Mouse (Mus musculus) lung, postnatal 14 days (tissue): ENCODE results near the gene Epb41l5.

Experiments used
- DNase-seq: peaks from one replicate; pipeline ENCODE4 v3.0.0; 2021

Gene Epb41l5

DNA sequence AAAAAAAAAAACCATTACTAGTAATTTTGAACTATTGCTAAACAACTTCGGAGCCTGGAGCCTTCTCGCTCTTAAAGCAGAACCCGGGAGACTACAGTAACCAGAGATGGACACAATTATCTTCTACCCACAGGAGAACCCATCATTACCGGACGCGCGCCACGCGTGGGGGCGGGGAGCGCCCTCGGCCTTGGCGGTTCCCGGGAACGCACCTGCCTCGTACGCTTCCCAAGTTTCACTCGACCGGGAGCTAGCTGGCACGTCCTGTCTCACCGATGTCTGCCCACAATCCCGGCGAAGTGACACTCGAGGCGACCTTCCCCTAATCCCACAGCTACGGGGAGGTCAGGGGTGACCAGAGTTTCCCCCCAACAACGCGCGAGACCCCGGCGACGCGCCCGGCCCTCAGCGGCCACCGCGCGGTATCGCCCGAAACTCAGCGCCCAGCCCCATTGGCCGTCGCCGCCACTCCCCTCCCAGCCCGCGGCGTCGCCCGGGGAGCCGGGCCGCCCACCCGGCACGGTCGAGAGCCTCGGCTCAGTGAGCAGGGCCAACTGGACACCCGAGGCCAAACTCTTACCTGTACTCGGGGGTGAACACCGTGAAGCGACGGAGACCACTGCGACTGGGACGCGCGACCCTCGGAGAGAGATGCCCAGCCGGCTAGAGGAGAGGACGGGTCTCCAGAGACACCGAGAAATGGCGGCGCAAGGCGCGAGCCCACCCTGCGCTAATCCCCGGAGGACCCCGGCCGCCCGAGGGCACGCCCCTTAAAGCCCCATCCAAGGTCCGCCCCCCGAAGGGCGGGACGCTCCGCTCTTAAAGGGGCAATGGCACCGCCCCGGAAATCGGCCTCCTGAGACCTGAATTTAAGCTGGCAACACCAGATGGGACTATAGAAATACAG is at the start of gene Epb41l5:
Gene Epb41l5, minus strand, starts transcription at position 796 of the 907 bp plus-strand sequence.
- DNase-seq, result peak; percentile 85

GRCm38 (mm10) chr1:119696860-119697259 is 48.1 kb upstream of the Epb41l5 start:
- no peak for DNase-seq

DNA sequence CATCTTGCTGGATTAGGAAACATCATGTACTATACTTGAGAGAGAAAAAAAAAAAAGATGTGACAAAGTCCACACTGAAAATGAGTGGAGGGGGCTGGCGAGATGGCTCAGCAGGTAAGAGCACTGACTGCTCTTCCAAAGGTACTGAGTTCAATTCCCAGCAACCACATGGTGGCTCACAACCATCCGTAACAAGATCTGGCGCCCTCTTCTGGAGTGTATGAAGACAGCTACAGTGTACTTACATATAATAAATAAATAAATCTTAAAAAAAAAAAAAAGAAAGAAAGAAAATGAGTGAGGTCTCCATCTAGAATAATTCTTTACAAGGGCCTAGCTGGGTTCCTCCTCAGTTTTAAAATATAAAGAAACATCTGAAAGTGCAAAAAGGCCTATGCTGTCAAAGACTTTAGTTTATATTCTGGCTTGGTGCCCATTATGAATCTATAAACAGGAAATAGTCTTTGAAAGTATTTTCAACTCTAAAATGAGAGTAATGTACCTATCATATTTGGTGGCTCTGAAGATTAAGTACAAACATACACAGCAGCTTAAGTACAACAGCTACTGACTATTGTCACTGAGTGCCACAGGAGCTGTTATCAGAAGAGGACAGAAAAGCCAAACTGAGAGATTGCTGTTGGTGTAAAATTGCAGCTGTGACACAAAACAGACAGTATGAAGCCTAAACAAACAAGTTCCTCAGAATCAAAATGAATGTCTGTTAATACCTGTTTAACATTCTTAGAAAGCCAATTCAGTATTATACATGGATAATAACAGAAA is 37.2 kb upstream of the Epb41l5 start:
- no peak for DNase-seq

DNA sequence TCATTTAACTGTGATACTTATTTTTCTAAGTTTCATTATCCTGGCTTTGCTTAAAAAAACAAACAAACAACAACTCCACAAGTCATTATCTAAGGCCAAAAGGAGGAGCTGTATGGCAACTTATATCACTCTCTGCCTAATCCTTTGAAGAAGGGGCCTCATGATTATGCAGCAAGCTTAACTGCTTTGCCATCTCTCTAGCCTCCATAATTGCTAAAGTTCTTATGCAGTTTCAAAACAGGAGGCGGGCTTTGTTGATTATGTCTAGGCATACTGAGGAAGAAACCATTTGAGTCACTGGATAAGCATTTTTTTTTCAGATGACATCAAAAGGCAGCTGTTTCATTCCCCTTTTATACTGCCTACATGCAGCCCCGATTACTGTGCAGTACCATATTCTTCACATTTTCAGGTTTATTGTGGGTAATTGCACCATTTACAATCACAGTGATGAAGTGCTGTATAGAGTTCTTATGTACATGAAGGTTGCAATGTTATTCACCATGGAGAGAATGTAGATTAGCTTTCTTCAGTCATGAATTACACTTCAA is 32.9 kb upstream of the Epb41l5 start:
- DNase-seq, result no peak

GRCm38 (mm10) chr1:119674984-119675383 is 26.2 kb upstream of the Epb41l5 start:
- peak; percentile 44 for DNase-seq

DNA sequence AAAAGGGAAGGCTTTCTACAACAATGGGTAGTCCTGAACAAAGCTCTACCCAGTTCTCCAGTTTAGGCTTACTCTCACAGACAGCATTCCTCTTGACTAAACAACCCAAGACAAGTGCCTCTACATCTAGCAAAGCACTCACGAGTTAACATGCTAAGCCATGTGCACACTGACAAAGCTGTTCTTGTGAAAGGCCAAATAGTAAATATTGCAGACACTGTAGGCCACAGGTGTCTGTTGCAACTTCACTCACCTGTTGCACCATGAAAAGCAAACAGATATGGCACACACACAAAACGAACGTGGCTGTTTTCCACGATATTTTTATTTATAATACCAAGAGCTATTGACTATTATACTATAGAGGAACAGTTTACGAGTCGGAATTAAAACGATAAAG is 18.1 kb upstream of the Epb41l5 start:
- DNase-seq, result no peak

GRCm38 (mm10) chr1:119654307-119654706 is 5.5 kb upstream of the Epb41l5 start:
- DNase-seq, result no peak

GRCm38 (mm10) chr1:119650386-119650785 is 1.6 kb upstream of the Epb41l5 start:
- no peak for DNase-seq

DNA sequence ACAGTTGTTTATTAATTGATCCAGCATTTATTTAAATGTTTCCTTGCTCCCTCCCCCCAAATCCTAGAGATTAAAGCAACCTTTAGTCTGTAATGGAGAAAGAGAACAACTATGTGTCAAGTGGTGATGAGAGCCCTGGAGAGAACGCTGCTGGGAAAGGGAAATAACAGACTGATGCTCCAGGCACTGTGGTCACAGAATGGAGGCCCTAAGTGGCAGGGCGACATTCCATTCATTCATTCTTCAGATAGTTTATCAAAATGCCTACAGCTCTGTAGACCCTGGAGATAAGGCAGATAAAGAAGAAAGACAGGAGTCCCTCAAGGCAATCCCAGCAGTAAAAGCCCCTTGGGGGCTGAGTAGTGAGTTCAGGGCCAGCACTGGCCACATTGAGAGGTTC is 827 bp upstream of the Epb41l5 start:
- peak; percentile 21 for DNase-seq

- DNase-seq, result no peak
These were observed 2.4 kb downstream of the Epb41l5 start for GRCm38 (mm10) chr1:119646356-119646755.

DNA sequence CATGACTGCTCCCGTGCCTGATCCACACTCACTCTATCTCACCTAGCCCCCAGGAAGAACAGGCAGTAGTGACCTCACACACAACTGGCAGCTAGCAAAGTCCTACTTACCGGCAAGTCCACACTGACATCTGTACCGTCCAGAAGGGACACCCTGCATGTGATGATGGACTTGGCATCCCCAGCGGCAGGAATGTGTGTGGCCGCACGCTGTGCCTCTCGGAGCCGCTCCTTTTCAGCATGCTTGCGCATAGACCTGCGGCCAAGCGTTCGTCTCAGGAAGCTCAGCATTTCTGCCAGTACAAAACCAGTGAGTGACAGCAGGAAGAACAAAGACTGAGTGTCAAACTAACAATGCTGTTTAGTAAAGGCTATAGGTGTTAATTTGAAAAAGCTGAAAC is 6.4 kb downstream of the Epb41l5 start:
- DNase-seq, result peak; percentile 18

DNA sequence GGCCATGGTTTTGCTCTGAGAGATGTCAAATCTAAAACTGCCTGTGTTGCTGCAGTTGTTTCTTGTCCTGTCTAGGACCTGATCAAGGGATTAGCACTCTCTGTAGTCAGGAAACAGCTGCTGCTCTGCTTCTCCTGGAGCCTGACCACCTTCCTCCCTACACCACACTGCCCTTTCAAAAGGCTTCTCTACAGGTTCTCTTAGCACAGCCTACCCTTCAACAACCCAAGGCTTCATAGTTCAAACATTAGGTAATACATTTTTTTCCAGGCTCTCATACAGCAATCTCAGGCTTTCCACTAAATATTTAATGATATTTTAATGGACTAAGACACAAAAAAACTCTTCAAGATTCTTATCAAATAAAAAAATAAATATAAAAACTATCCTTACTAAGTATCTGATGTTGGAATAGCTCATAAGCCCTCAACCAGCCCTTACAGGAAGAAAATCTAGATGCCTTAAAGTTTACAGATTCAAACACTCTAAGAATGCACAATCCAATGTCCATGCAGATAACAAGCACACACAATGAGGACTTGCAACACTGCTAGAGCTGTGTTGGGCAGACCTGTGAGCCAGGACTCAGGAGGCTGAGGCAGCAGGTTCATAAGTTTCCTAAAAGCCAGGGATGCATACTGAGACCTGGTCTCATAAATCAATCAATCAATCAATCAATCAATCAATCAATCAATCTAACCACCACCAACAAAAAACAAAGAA is 7.5 kb downstream of the Epb41l5 start:
- no peak for DNase-seq

DNA sequence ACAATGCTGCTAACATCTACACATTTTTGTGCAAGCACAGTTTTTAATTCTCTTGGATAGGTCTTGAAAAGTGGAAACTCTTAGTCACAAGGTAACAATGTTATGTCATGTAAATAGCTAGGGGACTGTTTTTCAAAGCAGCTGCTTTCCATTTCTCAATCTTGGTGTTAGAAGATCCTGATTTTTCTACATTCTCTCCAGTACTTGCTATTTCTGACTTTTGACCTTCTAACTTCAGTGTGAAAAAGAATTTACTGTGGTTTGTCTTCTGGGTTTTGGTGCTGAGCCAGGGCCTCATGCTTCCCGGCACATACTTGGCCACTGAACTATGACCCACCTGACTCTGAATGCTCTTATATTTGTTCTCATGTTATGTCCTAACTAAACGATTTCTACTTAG is 8.8 kb downstream of the Epb41l5 start:
- DNase-seq, result no peak

DNA sequence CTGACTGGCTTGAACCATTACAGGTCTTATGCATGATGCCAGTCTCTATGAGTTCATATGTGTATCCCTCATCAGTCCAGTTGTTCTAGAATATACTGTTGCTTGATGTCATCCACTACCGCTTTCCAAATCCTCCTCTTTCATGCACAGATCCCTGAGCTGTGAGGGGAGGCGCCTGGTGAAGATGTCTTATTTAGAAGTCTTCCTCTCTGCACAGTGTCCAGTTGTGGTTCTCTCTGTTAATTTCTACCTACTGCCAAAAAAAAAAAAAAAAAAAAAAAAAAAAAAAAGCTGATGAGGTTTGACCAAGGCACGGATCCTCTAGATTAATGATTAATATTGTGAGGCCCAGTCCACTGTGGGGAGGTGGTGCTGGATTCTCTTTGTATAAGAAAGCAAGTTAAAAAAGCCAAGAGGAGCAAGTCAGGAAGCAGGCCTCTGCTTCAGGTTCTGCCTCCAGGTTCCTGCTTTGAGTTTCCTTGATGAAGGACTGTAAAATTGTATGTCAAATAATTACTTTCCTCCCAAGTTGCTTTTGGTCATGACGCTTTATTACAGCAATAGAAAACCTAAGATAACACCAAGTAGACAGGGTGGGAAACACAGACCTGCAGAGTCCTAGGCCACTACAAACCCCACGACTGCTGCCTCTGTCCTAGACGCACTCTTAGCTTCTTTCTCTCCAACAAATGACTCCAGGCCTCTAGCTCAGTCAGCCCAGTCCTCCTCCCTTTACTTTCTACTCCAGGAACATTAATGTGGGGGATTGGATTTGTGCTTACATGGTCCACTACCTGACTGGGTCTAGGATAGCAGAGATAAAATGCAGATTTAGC is 11.4 kb downstream of the Epb41l5 start:
- no peak for DNase-seq

DNA sequence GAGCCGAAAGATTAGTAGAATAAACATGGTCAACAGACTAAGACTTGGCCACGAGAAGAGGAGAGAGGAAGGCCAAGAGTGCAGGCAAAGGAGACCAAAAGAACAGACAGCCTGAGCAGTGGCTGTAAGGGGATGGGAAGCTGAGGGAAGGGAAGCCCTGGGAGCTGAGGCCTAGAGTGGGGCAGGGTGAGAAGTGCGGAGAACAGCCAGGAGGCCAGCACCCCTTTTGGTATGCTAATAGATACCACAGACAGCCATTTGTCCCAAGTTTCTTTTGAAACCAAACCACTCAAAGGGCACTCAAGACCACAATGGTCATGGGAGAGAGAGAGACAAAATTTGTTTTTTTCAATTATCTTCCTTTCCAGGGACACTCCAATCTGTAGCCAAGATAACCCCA is 14.1 kb downstream of the Epb41l5 start:
- DNase-seq, result no peak

DNA sequence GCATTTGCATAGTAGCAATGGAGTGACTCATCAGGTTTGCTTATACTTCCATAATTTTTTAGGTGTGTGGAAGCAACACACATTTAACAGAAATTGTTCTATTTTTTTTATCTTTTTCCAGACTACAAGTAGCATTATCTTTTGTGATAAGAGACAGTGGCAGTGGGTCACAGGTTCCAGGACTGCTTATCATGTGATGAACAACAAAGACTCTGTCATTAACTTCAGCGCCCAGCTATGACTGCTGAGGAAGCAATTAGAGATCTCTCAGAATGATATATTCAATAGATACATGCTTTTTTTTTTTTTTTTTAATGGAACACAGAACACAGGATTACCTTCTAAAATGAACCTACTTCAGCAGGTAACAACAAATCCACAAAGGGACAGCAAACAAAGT is 18.4 kb downstream of the Epb41l5 start:
- no peak for DNase-seq

GRCm38 (mm10) chr1:119626837-119627236 is 22.0 kb downstream of the Epb41l5 start:
- no peak for DNase-seq

DNA sequence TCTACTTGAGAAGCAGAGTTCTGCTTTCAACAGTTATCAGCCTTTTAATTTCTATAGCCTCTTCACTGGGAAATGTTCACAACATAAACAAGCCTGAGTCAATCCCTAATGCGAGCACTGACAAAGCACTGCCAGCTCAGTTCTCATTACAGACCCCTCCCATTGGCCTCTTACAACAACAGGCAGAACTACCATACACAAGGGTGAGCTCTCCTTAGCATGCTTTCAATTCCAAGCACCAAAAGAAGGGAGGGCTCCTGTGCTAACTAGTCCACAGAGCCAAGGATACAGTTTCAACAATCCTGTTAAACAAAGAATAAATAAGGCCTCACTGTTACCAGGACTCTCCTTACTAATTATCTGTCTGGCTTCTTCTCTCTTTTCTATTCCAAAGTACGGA is 24.4 kb downstream of the Epb41l5 start:
- DNase-seq, result no peak

DNA sequence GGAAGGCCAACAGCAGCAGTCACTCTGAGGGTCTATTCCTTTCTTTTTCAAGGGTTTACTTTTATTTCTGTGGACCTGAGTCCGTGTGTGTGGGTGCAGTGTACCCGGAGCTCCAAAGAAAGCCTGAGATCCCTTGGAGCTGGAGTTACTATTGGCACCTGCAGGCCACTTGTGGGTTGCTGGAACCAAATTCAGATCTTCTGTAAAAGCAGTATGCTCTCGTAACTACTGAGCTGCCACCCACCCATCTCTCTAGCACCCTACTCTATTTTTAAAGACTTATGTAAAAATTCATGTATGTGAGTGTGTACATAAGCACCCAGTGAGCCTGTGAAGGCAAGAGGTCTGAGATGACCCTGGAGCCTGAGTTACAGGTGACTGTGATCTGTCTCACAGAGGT is 43.4 kb downstream of the Epb41l5 start:
- no peak for DNase-seq

- DNase-seq, result no peak
These were observed 46.4 kb downstream of the Epb41l5 start for GRCm38 (mm10) chr1:119602448-119602847.

GRCm38 (mm10) chr1:119598855-119599254 is 49.9 kb downstream of the Epb41l5 start:
- no peak for DNase-seq

DNA sequence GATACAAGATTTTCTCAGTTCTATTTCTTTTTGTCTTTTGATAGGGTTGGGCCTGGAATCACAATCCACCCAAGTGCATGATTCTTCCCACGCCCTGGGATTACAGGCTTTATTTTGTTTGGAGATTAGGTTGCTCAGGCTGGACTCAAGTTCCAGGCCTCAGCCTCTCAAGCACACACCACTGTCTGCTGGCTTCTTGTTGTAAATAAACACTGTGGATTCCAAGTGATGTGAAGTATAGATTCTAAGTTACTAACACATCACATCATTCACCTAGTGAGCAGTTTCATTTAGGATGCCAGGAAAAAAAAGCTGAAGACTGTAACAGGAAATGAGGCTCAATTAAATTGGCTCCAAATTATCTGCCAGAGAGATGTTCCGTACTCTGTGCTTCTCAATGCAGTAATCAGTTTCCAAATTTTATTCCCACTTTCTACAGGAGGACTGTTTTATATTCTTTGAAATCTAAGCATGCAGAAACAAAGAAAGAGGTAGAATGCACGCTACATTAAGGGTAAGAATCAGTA is 51.8 kb downstream of the Epb41l5 start:
- DNase-seq, result no peak
